Mouse (Mus musculus) lung, adult 2 months (tissue): Measurements from ENCODE around the gene Lhx5. TPM values are rescaled to one million over a fixed set of nuclear protein-coding genes. Genes with fewer than 3 reads are reported as not detected.

Experiments used
- DNase-seq: peaks from one replicate; pipeline ENCODE4 v3.0.0; 2022
- H3K4me1 ChIP-seq: fragments of 200-500 bp; 2 replicates; pipeline ENCODE4 v1.6.1; 2011; ENCODE audit warnings: low read length; ENCODE audit not compliant: control insufficient read depth, insufficient read depth
- H3K4me3 ChIP-seq: fragments of 200-500 bp; replicated peaks from 2 replicates; pipeline ENCODE3; 2011; ENCODE audit warnings: low read depth, mild to moderate bottlenecking, control low read depth, low read length; ENCODE audit errors: extremely low read depth
- CTCF ChIP-seq: fragments of 200-500 bp; IDR thresholded peaks from 2 replicates; pipeline ENCODE4 v1.5.1; 2011; ENCODE audit warnings: mild to moderate bottlenecking, low read length, control low read depth; ENCODE audit not compliant: insufficient read depth
- POLR2A ChIP-seq: fragments of 200-500 bp; IDR thresholded peaks from 2 replicates; pipeline ENCODE4 v1.6.1; 2011; ENCODE audit warnings: low read depth, mild to moderate bottlenecking, control low read depth, low read length, borderline replicate concordance; ENCODE audit errors: extremely low read depth
- WGBS: fragments of 180-500 bp; shearing (Covaris S2); methylation state at CpG from one replicate; pipeline ENCODE4 v1.1.7; 2018; 5-methylcytosine and 5-hydroxymethylcytosine counted together
- polyA plus RNA-seq: library from polyadenylated mRNA; depleted of rRNA; stranded (reverse); fragments of >200 nt; gene quantifications from 2 replicates; pipeline ENCODE4 v1.2.3, GENCODE M21; 2012

Gene Lhx5
- polyA plus RNA-seq, 1 experiment, result not detected

DNA sequence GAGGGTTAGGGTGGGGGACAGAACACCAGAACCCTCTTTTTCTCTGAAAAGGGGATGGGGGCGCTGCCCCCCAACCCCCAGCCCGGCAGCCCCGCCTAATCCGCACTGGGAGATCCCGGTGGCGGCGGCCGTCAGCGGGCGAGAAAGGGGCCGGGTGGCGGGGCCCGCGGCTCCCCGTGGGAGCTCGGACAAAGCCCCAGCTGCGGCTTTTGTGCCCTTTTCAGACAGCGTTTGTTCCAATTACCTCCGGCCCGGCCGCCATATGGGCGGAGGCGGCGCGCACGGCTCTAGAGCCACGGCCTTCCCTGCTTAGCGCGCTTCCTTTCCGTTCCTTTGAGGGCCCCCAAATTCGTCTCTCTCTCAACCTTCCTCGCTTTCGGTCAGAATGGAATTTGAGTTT, 6.5 kb downstream of the Lhx5 start:
- H3K4me3 ChIP-seq, result no peak overlapping the region
- WGBS, result 1% methylated on average over 33 of the region's 33 CpGs
- TF ChIP-seq POLR2A, result no peak
- no peak for TF ChIP-seq CTCF

GRCm38 (mm10) chr5:120438469-120438868, 7.0 kb downstream of the Lhx5 start:
- WGBS, result 3% methylated on average over 13 of the region's 13 CpGs
- DNase-seq, result no peak
- TF ChIP-seq CTCF (no peak), POLR2A (no peak)
- Histone ChIP-seq H3K4me3 (no peak overlapping the region), H3K4me1 (no peaks in the 10 kb centered on the region; the same call in none of the 2 replicates)

More for the DNA sequence above, 6.5 kb downstream of the Lhx5 start:
- no peak for DNase-seq
- H3K4me1 ChIP-seq, result no peaks in the 10 kb centered on the region; the same call in none of the 2 replicates

DNA sequence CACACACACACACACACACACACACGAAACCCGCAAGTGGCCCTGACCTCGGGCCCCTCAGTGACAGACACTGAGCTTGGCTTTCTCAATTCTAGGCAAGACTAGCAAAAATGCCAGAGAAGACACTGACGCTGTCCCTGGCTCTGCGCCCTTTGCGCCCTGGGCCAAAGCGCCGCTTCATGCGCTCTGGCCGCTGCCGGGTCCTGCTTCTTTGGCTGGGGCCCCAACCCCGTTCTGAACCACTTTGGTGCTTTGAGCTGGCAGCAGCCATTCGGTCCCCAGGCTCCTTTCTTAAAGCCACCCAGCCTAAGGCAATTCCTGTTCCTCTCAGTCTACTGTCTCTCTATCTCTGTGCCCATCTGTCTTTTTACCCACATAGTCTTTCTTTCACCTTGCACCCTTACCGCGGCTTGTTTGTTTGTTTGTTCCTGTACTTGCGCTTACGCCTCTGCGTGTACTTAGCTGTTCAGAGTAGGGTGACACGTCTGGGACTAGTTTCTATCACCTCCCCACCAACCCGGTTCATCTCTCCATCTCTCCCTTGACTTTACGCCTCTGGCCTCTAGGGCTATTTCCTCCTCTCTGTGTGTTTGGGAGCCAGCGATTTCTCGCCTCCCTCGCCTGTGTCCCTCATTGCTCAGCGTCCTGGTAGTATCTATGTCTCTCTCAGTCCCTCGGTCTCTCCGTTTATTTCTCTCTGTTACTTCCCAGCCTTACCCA, 7.7 kb downstream of the Lhx5 start:
- Histone ChIP-seq H3K4me1 (no peaks in the 10 kb centered on the region; the same call in none of the 2 replicates), H3K4me3 (no peak overlapping the region)
- no peak for DNase-seq
- TF ChIP-seq CTCF, result no peak
- TF ChIP-seq POLR2A, result no peak
- WGBS, result 3% methylated on average over 27 of the region's 27 CpGs

GRCm38 (mm10) chr5:120439887-120440670, 8.6 kb downstream of the Lhx5 start:
- H3K4me1 ChIP-seq, result no peaks in the 10 kb centered on the region; the same call in none of the 2 replicates
- no peak overlapping the region for H3K4me3 ChIP-seq
- WGBS, result 1% methylated on average over 61 of the region's 61 CpGs
- TF ChIP-seq CTCF, result no peak
- TF ChIP-seq POLR2A, result no peak
- peak; percentile 8 for DNase-seq

- peak; percentile 76 for DNase-seq
- TF ChIP-seq CTCF, result peak; percentile 78
- no peak for TF ChIP-seq POLR2A
- H3K4me3 ChIP-seq, result no peak overlapping the region
- H3K4me1 ChIP-seq, result no peaks in the 10 kb centered on the region; the same call in none of the 2 replicates
- WGBS, result 3% methylated on average over 14 of the region's 14 CpGs
Measured at GRCm38 (mm10) chr5:120440733-120441132, 9.2 kb downstream of the Lhx5 start.

DNA sequence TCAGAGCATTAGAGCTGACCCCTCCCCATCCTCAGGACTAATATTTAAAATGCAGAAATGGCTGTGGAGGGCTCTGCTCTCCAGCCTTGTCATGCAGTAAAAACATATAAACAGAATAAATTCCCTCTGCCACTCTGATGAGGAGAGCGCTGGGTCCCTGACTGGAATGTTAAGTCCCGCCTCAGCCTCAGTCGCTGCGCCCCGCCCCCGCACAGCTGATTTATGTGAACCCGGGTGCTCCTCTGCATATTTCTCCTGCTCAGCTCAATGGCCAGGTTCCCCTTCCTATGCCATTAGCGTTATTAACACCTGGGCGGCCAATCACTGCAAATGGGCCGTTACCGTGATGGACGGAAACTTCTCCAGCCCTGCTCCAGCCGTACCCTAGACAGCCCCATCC, 15.8 kb downstream of the Lhx5 start:
- H3K4me1 ChIP-seq, result no peaks in the 10 kb centered on the region
- no peak for TF ChIP-seq CTCF
- no peak for TF ChIP-seq POLR2A
- DNase-seq, result no peak
- no peak overlapping the region for H3K4me3 ChIP-seq
- 32% methylated on average over 13 of the region's 13 CpGs for WGBS

DNA sequence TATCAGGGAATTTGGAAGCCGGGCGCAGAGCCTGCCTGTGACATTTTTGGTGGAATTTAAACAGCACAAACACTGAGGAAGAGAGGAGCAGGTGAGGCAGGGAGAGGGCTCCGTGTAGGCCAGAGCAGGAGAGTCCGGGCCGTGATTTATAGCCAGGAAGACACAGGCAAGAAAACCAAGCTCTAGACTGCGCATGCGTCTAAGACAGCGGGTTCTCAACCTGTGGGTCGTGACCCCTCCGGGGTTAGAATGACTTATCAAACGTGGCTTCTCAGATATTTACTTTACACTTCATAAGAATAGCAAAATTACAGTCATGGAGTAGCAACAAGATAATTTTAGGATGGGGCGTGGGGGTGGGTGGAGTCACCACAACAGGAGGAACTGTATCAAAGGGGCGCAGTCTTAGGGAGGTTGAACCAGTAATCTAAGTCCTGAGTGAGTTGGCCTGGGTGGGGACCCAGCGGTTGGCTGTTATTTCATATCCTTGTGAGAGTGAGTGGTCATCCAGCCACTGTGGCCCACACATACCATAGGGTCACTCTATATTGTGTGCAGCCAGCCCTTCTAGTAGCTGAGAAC, 23.3 kb downstream of the Lhx5 start:
- H3K4me1 ChIP-seq, result no peaks in the 10 kb centered on the region
- TF ChIP-seq POLR2A (no peak), CTCF (no peak)
- H3K4me3 ChIP-seq, result no peak overlapping the region
- WGBS, result 35% methylated on average over 14 of the region's 14 CpGs
- no peak for DNase-seq

GRCm38 (mm10) chr5:120456253-120456652, 24.8 kb downstream of the Lhx5 start:
- H3K4me3 ChIP-seq, result no peak overlapping the region
- no peak for DNase-seq
- WGBS, result 7% methylated on average over 1 of the region's 1 CpGs
- H3K4me1 ChIP-seq, result no peaks in the 10 kb centered on the region
- TF ChIP-seq POLR2A, result no peak
- TF ChIP-seq CTCF, result no peak

- no peaks in the 10 kb centered on the region for H3K4me1 ChIP-seq
- TF ChIP-seq POLR2A (no peak), CTCF (no peak)
- 44% methylated on average over 7 of the region's 7 CpGs for WGBS
- H3K4me3 ChIP-seq, result no peak overlapping the region
- DNase-seq, result no peak
Measured at GRCm38 (mm10) chr5:120456841-120457554, 25.5 kb downstream of the Lhx5 start.
